Mouse (Mus musculus): ENCODE data around the gene Gm17949.

GRCm38 (mm10) chr17:57010911-57011235 lies 396 bp upstream of the Gm17949 start:
- TF ChIP-seq POLR2A (IDR thresholded peaks at IDR 0.05; ENCODE audit: control insufficient read depth, extremely low read depth, insufficient read depth, low read length, poor library complexity) (no peak), CTCF (IDR thresholded peaks at IDR 0.05; ENCODE audit: borderline replicate concordance, control insufficient read depth, extremely low read depth, insufficient read depth, low read length, poor library complexity) (no peak)
